Mouse (Mus musculus) stomach, embryonic 16.5 days (tissue): Measurements from ENCODE around the gene Tsen34. TPM values are rescaled to one million over a fixed set of nuclear protein-coding genes. Genes with fewer than 3 reads are reported as not detected.
"Not testable (repeated sequence)": the region's sequence is repeated elsewhere in the genome, so short reads cannot be mapped to it uniquely, and the experiment has no call there.

ENCODE experiments used
- ATAC-seq: fragments of 200-750 bp; cut with Nextera tagmentation; 2 replicates; pipeline ENCODE4 v1.8.0; 2017; ENCODE audit warnings: moderate number of reproducible peaks, moderate TSS enrichment; ENCODE audit not compliant: insufficient read depth, low FRiP score
- H3K27ac ChIP-seq: fragments of 300-500 bp; sonication (generic); 2 replicates; pipeline ENCODE4 v1.5.1; 2014; ENCODE audit warnings: low read length
- H3K27me3 ChIP-seq: fragments of 300-500 bp; sonication (generic); 2 replicates; pipeline ENCODE4 v1.6.1; 2014; ENCODE audit warnings: low read length, control low read depth, mixed read lengths; ENCODE audit not compliant: control insufficient read depth, insufficient read depth
- H3K36me3 ChIP-seq: fragments of 300-500 bp; sonication (generic); 2 replicates; pipeline ENCODE4 v1.6.1; 2014; ENCODE audit warnings: low read length; ENCODE audit not compliant: control insufficient read depth, insufficient read depth
- H3K4me1 ChIP-seq: fragments of 300-500 bp; sonication (generic); 2 replicates; pipeline ENCODE4 v1.6.1; 2014; ENCODE audit warnings: low read length, control low read depth, mixed read lengths; ENCODE audit not compliant: control insufficient read depth, insufficient read depth
- H3K4me2 ChIP-seq: fragments of 300-500 bp; sonication (generic); 2 replicates; pipeline ENCODE4 v1.6.1; 2014; ENCODE audit warnings: low read depth, low read length, mixed read lengths
- H3K4me3 ChIP-seq: fragments of 300-500 bp; sonication (generic); replicated peaks from 2 replicates; pipeline ENCODE4 v1.5.1; 2014; ENCODE audit warnings: mild to moderate bottlenecking, low read length
- H3K9ac ChIP-seq: fragments of 300-500 bp; sonication (generic); 2 replicates; pipeline ENCODE4 v1.6.1; 2014; ENCODE audit warnings: low read length
- H3K9me3 ChIP-seq: fragments of 300-500 bp; sonication (generic); replicated peaks from 2 replicates; pipeline ENCODE4 v1.6.1; 2016; ENCODE audit warnings: low read length, control low read depth; ENCODE audit not compliant: control insufficient read depth
- WGBS: fragments of 180-500 bp; shearing (Covaris S2); extraction: QIAGEN DNeasy Blood & Tissue Kit; methylation state at CpG from one replicate; pipeline ENCODE4 v1.1.7; 2014; 5-methylcytosine and 5-hydroxymethylcytosine counted together
- polyA plus RNA-seq: library from polyadenylated mRNA; unstranded; fragments of >200 nt; fragmentation: Nextera tagmentation; extraction: Ambion mirVana; gene quantifications from 2 replicates; pipeline ENCODE4 v1.2.1, GENCODE M21; 2015

The Tsen34 gene
- polyA plus RNA-seq, 1 experiment from 2014 or later: 184 TPM

- Histone ChIP-seq H3K4me1 (peaks cover 5% of the 10 kb centered on the region), H3K27ac (no peak overlapping the region), H3K36me3 (peaks cover 4% of the 10 kb centered on the region; the same call in 1 of the 2 replicates), H3K9ac (no peak overlapping the region), H3K27me3 (no peaks in the 10 kb centered on the region), H3K4me2 (no peak overlapping the region), H3K4me3 (no peak overlapping the region), H3K9me3 (no peaks in the 10 kb centered on the region)
- ATAC-seq: no peak
- WGBS: 92% methylated on average over 6 of the region's 6 CpGs
These were observed 5.8 kb downstream of the Tsen34 start for GRCm38 (mm10) chr7:3698471-3698870.

- Histone ChIP-seq H3K4me1 (peaks cover 9% of the 10 kb centered on the region), H3K27me3 (no peaks in the 10 kb centered on the region), H3K9ac (peak overlapping the region; percentile 61), H3K4me2 (peak overlapping the region; percentile 53), H3K4me3 (peak overlapping the region; percentile 91), H3K27ac (peak overlapping the region; percentile 53; the same call in 1 of the 2 replicates), H3K36me3 (peaks cover 12% of the 10 kb centered on the region), H3K9me3 (no peaks in the 10 kb centered on the region)
- WGBS: 21% methylated on average over 6 of the region's 6 CpGs
- peak; percentile 26; the same call in 1 of the 2 replicates for ATAC-seq
These were observed 10.7 kb downstream of the Tsen34 start for GRCm38 (mm10) chr7:3703148-3703878.

- Histone ChIP-seq H3K9me3 (no peaks in the 10 kb centered on the region), H3K27me3 (no peaks in the 10 kb centered on the region), H3K9ac (peak within 1 kb of the TSS; percentile 90), H3K4me2 (peak within 1 kb of the TSS; percentile 92), H3K27ac (peak within 1 kb of the TSS; percentile 96), H3K4me1 (peaks cover 9% of the 10 kb centered on the region), H3K36me3 (peaks cover 12% of the 10 kb centered on the region), H3K4me3 (peak within 1 kb of the TSS; percentile 91)
- WGBS: 2% methylated on average over 42 of the region's 42 CpGs
- ATAC-seq: peak; percentile 95
These were observed 11.3 kb downstream of the Tsen34 start, which contains the start of gene Rps9 for GRCm38 (mm10) chr7:3703879-3704441. TSS of gene Rps9 (plus strand) at chr7:3703993.

- Histone ChIP-seq H3K4me1 (peaks cover 9% of the 10 kb centered on the region), H3K9ac (peak overlapping the region; percentile 90), H3K9me3 (no peaks in the 10 kb centered on the region), H3K27ac (peak overlapping the region; percentile 96), H3K4me3 (peak overlapping the region; percentile 91), H3K27me3 (no peaks in the 10 kb centered on the region), H3K4me2 (peak overlapping the region; percentile 92), H3K36me3 (peaks cover 12% of the 10 kb centered on the region)
- peak; percentile 3; the same call in 1 of the 2 replicates for ATAC-seq
- WGBS: 0% methylated on average over 20 of the region's 20 CpGs
These were observed 11.8 kb downstream of the Tsen34 start for GRCm38 (mm10) chr7:3704475-3704874.

GRCm38 (mm10) chr7:3705461-3705860, 12.8 kb downstream of the Tsen34 start:
- H3K27ac ChIP-seq: peak overlapping the region; percentile 96
- H3K4me3 ChIP-seq: peak overlapping the region; percentile 91
- WGBS: 2% methylated on average over 6 of the region's 7 CpGs
- not testable (repeated sequence) for H3K4me1 ChIP-seq, H3K9me3 ChIP-seq, ATAC-seq, H3K27me3 ChIP-seq
- peak overlapping the region; percentile 92 for H3K4me2 ChIP-seq
- peak overlapping the region; percentile 90 for H3K9ac ChIP-seq
- H3K36me3 ChIP-seq: peaks cover 12% of the 10 kb centered on the region; the same call in 1 of the 2 replicates

GRCm38 (mm10) chr7:3705911-3706310, 13.2 kb downstream of the Tsen34 start:
- Histone ChIP-seq H3K27me3 (no peaks in the 10 kb centered on the region), H3K9ac (peak overlapping the region; percentile 90), H3K4me3 (peak overlapping the region; percentile 91), H3K36me3 (peaks cover 11% of the 10 kb centered on the region; the same call in 1 of the 2 replicates), H3K4me1 (peaks cover 9% of the 10 kb centered on the region), H3K4me2 (peak overlapping the region; percentile 92), H3K27ac (peak overlapping the region; percentile 66), H3K9me3 (no peaks in the 10 kb centered on the region)
- no peak for ATAC-seq
- 26% methylated on average over 6 of the region's 6 CpGs for WGBS

GRCm38 (mm10) chr7:3706343-3706934, 13.8 kb downstream of the Tsen34 start:
- Histone ChIP-seq H3K4me1 (peaks cover 9% of the 10 kb centered on the region), H3K27ac (peak overlapping the region; percentile 37), H3K4me2 (peak overlapping the region; percentile 92), H3K36me3 (peaks cover 8% of the 10 kb centered on the region; the same call in 1 of the 2 replicates), H3K9ac (0 out of 2 replicates have a peak overlapping the region, but pooled peaks have one; percentile 31), H3K27me3 (no peaks in the 10 kb centered on the region), H3K4me3 (peak overlapping the region; percentile 91), H3K9me3 (no peaks in the 10 kb centered on the region)
- 41% methylated on average over 11 of the region's 11 CpGs for WGBS
- ATAC-seq: no peak

- ATAC-seq: no peak
- Histone ChIP-seq H3K4me3 (0 out of 2 replicates have a peak overlapping the region, but pooled peaks have one; percentile 9), H3K27ac (peak overlapping the region; percentile 37), H3K9me3 (no peaks in the 10 kb centered on the region), H3K4me1 (peaks cover 9% of the 10 kb centered on the region), H3K9ac (peak overlapping the region; percentile 31; the same call in 1 of the 2 replicates), H3K4me2 (no peak overlapping the region), H3K36me3 (peaks cover 8% of the 10 kb centered on the region; the same call in 1 of the 2 replicates), H3K27me3 (no peaks in the 10 kb centered on the region)
- 56% methylated on average over 4 of the region's 4 CpGs for WGBS
These were observed 14.4 kb downstream of the Tsen34 start for GRCm38 (mm10) chr7:3707027-3707426.
